Mouse (Mus musculus): ENCODE results near the gene 4930518I15Rik. TPM values are rescaled to one million over a fixed set of nuclear protein-coding genes. Genes with fewer than 3 reads are reported as not detected.
"Not testable (repeated sequence)": the region's sequence is repeated elsewhere in the genome, so short reads cannot be mapped to it uniquely, and the experiment has no call there.

The 4930518I15Rik gene
- 3.0 and 4.0 TPM in 2 replicates for polyA plus RNA-seq (2012; rRNA removed)

GRCm38 (mm10) chr2:156857835-156858234 lies at the start of gene 4930518I15Rik:
Gene 4930518I15Rik, minus strand, starts transcription at chr2:156857946.
- no peak within 1 kb of the TSS for H3K4me3 ChIP-seq (ENCODE audit: insufficient read depth, low read length)
- peaks cover 1% of the 10 kb centered on the region; the same call in 1 of the 2 replicates for H3K4me1 ChIP-seq (ENCODE audit: control insufficient read depth, insufficient read depth, low read length)
- H3K27ac ChIP-seq (ENCODE audit: insufficient read depth, low read length), result no peak within 1 kb of the TSS
- TF ChIP-seq CTCF (IDR thresholded peaks at IDR 0.05; ENCODE audit: extremely low read depth, insufficient read depth, low read length) (no peak), POLR2A (IDR thresholded peaks at IDR 0.05; ENCODE audit: extremely low read depth, insufficient read depth, low read length) (no peak)

GRCm38 (mm10) chr2:156905931-156906330 lies 48.2 kb upstream of the 4930518I15Rik start:
- not testable (repeated sequence) for H3K27ac ChIP-seq (ENCODE audit: insufficient read depth, low read length); H3K4me1 ChIP-seq (ENCODE audit: control insufficient read depth, insufficient read depth, low read length); H3K4me3 ChIP-seq (ENCODE audit: insufficient read depth, low read length)

- Histone ChIP-seq H3K4me1 (ENCODE audit: control insufficient read depth, insufficient read depth, low read length) (peaks cover 1% of the 10 kb centered on the region), H3K27ac (ENCODE audit: insufficient read depth, low read length) (no peak overlapping the region), H3K4me3 (ENCODE audit: insufficient read depth, low read length) (no peak overlapping the region)
- TF ChIP-seq CTCF (IDR thresholded peaks at IDR 0.05; ENCODE audit: extremely low read depth, insufficient read depth, low read length) (peak; percentile 71), POLR2A (IDR thresholded peaks at IDR 0.05; ENCODE audit: extremely low read depth, insufficient read depth, low read length) (no peak)
Measured at GRCm38 (mm10) chr2:156904976-156905717, 47.4 kb upstream of the 4930518I15Rik start.

GRCm38 (mm10) chr2:156903367-156903766 lies 45.6 kb upstream of the 4930518I15Rik start:
- Histone ChIP-seq H3K4me1 (ENCODE audit: control insufficient read depth, insufficient read depth, low read length) (peaks cover 5% of the 10 kb centered on the region), H3K4me3 (ENCODE audit: insufficient read depth, low read length) (no peak overlapping the region), H3K27ac (ENCODE audit: insufficient read depth, low read length) (no peak overlapping the region)
- TF ChIP-seq POLR2A (IDR thresholded peaks at IDR 0.05; ENCODE audit: extremely low read depth, insufficient read depth, low read length) (no peak), CTCF (IDR thresholded peaks at IDR 0.05; ENCODE audit: extremely low read depth, insufficient read depth, low read length) (peak; percentile 44)

GRCm38 (mm10) chr2:156902411-156902810 lies 44.7 kb upstream of the 4930518I15Rik start:
- H3K4me1 ChIP-seq (ENCODE audit: control insufficient read depth, insufficient read depth, low read length); H3K27ac ChIP-seq (ENCODE audit: insufficient read depth, low read length): not testable (repeated sequence)

GRCm38 (mm10) chr2:156901883-156902282 lies 44.1 kb upstream of the 4930518I15Rik start:
- Histone ChIP-seq H3K4me1 (ENCODE audit: control insufficient read depth, insufficient read depth, low read length) (peaks cover 8% of the 10 kb centered on the region), H3K4me3 (ENCODE audit: insufficient read depth, low read length) (no peak overlapping the region), H3K27ac (ENCODE audit: insufficient read depth, low read length) (no peak overlapping the region)
- TF ChIP-seq POLR2A (IDR thresholded peaks at IDR 0.05; ENCODE audit: extremely low read depth, insufficient read depth, low read length) (no peak), CTCF (IDR thresholded peaks at IDR 0.05; ENCODE audit: extremely low read depth, insufficient read depth, low read length) (no peak)

More at GRCm38 (mm10) chr2:156902411-156902810, 44.7 kb upstream of the 4930518I15Rik start:
- not testable (repeated sequence) for H3K4me3 ChIP-seq (ENCODE audit: insufficient read depth, low read length)

GRCm38 (mm10) chr2:156901344-156901743 lies 43.6 kb upstream of the 4930518I15Rik start:
- Histone ChIP-seq H3K27ac (ENCODE audit: insufficient read depth, low read length) (no peak overlapping the region), H3K4me1 (ENCODE audit: control insufficient read depth, insufficient read depth, low read length) (peaks cover 7% of the 10 kb centered on the region), H3K4me3 (ENCODE audit: insufficient read depth, low read length) (no peak overlapping the region)
- no peak for TF ChIP-seq CTCF (IDR thresholded peaks at IDR 0.05; ENCODE audit: extremely low read depth, insufficient read depth, low read length)
- no peak for TF ChIP-seq POLR2A (IDR thresholded peaks at IDR 0.05; ENCODE audit: extremely low read depth, insufficient read depth, low read length)

- H3K27ac ChIP-seq (ENCODE audit: insufficient read depth, low read length), result peak overlapping the region; percentile 57; the same call in 1 of the 2 replicates
- H3K4me1 ChIP-seq (ENCODE audit: control insufficient read depth, insufficient read depth, low read length), result peaks cover 8% of the 10 kb centered on the region
- TF ChIP-seq CTCF (IDR thresholded peaks at IDR 0.05; ENCODE audit: extremely low read depth, insufficient read depth, low read length) (no peak), POLR2A (IDR thresholded peaks at IDR 0.05; ENCODE audit: extremely low read depth, insufficient read depth, low read length) (peak; percentile 58; the same call in 1 of the 2 replicates)
- H3K4me3 ChIP-seq (ENCODE audit: insufficient read depth, low read length), result no peak overlapping the region
Measured at GRCm38 (mm10) chr2:156899184-156899583, 41.4 kb upstream of the 4930518I15Rik start.

- Histone ChIP-seq H3K27ac (ENCODE audit: insufficient read depth, low read length) (peak overlapping the region; percentile 57), H3K4me1 (ENCODE audit: control insufficient read depth, insufficient read depth, low read length) (peaks cover 8% of the 10 kb centered on the region), H3K4me3 (ENCODE audit: insufficient read depth, low read length) (no peak overlapping the region)
- TF ChIP-seq CTCF (IDR thresholded peaks at IDR 0.05; ENCODE audit: extremely low read depth, insufficient read depth, low read length), result no peak
- no peak for TF ChIP-seq POLR2A (IDR thresholded peaks at IDR 0.05; ENCODE audit: extremely low read depth, insufficient read depth, low read length)
Measured at GRCm38 (mm10) chr2:156898374-156898773, 40.6 kb upstream of the 4930518I15Rik start.

GRCm38 (mm10) chr2:156897034-156897433 lies 39.3 kb upstream of the 4930518I15Rik start:
- peaks cover 8% of the 10 kb centered on the region for H3K4me1 ChIP-seq (ENCODE audit: control insufficient read depth, insufficient read depth, low read length)
- no peak for TF ChIP-seq POLR2A (IDR thresholded peaks at IDR 0.05; ENCODE audit: extremely low read depth, insufficient read depth, low read length)
- no peak for TF ChIP-seq CTCF (IDR thresholded peaks at IDR 0.05; ENCODE audit: extremely low read depth, insufficient read depth, low read length)
- no peak overlapping the region for H3K4me3 ChIP-seq (ENCODE audit: insufficient read depth, low read length)
- peak overlapping the region; percentile 75 for H3K27ac ChIP-seq (ENCODE audit: insufficient read depth, low read length)

Data from cortical plate, adult 2 months (tissue).